Mouse (Mus musculus): Measurements from ENCODE around the gene Eif2b1. TPM values are rescaled to one million over a fixed set of nuclear protein-coding genes. Genes with fewer than 3 reads are reported as not detected.

Eif2b1 gene
- polyA plus RNA-seq, 1 experiment from 2014 or later = 61.2 TPM

DNA sequence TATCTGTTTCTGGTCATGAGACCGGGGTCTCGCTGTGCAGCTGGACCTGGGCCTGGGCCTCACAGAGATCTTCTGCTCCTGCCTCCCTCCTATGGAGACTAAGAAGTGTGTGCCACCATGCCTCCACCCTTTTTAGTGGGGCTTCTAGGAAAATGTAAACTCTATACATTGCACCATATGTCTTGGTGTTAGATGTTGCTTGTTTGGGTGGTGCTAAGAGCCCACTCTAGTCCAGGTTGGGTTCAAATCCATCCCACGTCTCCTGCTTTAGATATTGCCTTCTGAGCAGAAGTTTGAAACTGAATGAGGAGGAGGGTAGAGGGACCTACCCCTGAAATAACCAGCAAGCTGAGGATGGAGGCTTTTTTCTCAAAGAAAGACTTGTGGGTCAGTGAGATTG is 13.8 kb upstream of the Eif2b1 start:
- DNase-seq (ENCODE audit: low spot score) = no peak
- H3K36me3 ChIP-seq (ENCODE audit: control insufficient read depth, insufficient read depth, low read length) = peaks cover 16% of the 10 kb centered on the region
- H3K9me3 ChIP-seq (ENCODE audit: control insufficient read depth, low read length) = no peaks in the 10 kb centered on the region
- no peak overlapping the region for H3K9ac ChIP-seq (ENCODE audit: low read length)
- no peak overlapping the region for H3K4me3 ChIP-seq (ENCODE audit: low read depth, low read length)
- no peak overlapping the region for H3K4me2 ChIP-seq (replicated peaks; ENCODE audit: low read depth)
- WGBS = 94% methylated on average over 3 of the region's 3 CpGs
- H3K27me3 ChIP-seq (ENCODE audit: control insufficient read depth, insufficient read depth, low read length) = no peaks in the 10 kb centered on the region
- no peaks in the 10 kb centered on the region for H3K4me1 ChIP-seq (replicated peaks; ENCODE audit: control insufficient read depth, insufficient read depth)
- no peak overlapping the region for H3K27ac ChIP-seq (replicated peaks)
- ATAC-seq (ENCODE audit: low FRiP score, low TSS enrichment) = no peak
- no peak for TF ChIP-seq EP300 (optimal IDR thresholded peaks at IDR 0.05)
- TF ChIP-seq CTCF (IDR thresholded peaks at IDR 0.05; ENCODE audit: low read depth) = no peak

- WGBS = 85% methylated on average over 5 of the region's 5 CpGs
- Histone ChIP-seq H3K4me2 (replicated peaks; ENCODE audit: low read depth) (no peak overlapping the region), H3K9ac (ENCODE audit: low read length) (no peak overlapping the region), H3K27ac (replicated peaks) (no peak overlapping the region), H3K27me3 (ENCODE audit: control insufficient read depth, insufficient read depth, low read length) (no peaks in the 10 kb centered on the region), H3K4me1 (replicated peaks; ENCODE audit: control insufficient read depth, insufficient read depth) (peaks cover 7% of the 10 kb centered on the region; the same call in 1 of the 2 replicates), H3K36me3 (ENCODE audit: control insufficient read depth, insufficient read depth, low read length) (no peaks in the 10 kb centered on the region), H3K9me3 (ENCODE audit: control insufficient read depth, low read length) (no peaks in the 10 kb centered on the region), H3K4me3 (ENCODE audit: low read depth, low read length) (no peak overlapping the region)
- no peak for TF ChIP-seq EP300 (optimal IDR thresholded peaks at IDR 0.05)
- TF ChIP-seq CTCF (IDR thresholded peaks at IDR 0.05; ENCODE audit: low read depth) = no peak
- ATAC-seq (ENCODE audit: low FRiP score, low TSS enrichment) (no peak), DNase-seq (ENCODE audit: low spot score) (no peak)
Observed at GRCm38 (mm10) chr5:124582515-124582914, 3.6 kb upstream of the Eif2b1 start.

GRCm38 (mm10) chr5:124575467-124575866 is 3.5 kb downstream of the Eif2b1 start:
- peak; percentile 69 for DNase-seq (ENCODE audit: low spot score)

GRCm38 (mm10) chr5:124571068-124571467 is 7.9 kb downstream of the Eif2b1 start:
- ATAC-seq (ENCODE audit: low FRiP score, low TSS enrichment) = no peak
- peaks cover 43% of the 10 kb centered on the region for H3K36me3 ChIP-seq (ENCODE audit: control insufficient read depth, insufficient read depth, low read length)
- WGBS = 88% methylated on average over 12 of the region's 12 CpGs

More at GRCm38 (mm10) chr5:124575467-124575866, 3.5 kb downstream of the Eif2b1 start:
- H3K9ac ChIP-seq (ENCODE audit: low read length) = no peak overlapping the region
- H3K36me3 ChIP-seq (ENCODE audit: control insufficient read depth, insufficient read depth, low read length) = peaks cover 35% of the 10 kb centered on the region
- H3K27ac ChIP-seq (replicated peaks) = peak overlapping the region; percentile 30; the same call in 1 of the 2 replicates
- peaks cover 7% of the 10 kb centered on the region; the same call in 1 of the 2 replicates for H3K4me1 ChIP-seq (replicated peaks; ENCODE audit: control insufficient read depth, insufficient read depth)
- TF ChIP-seq EP300 (optimal IDR thresholded peaks at IDR 0.05) (no peak), CTCF (IDR thresholded peaks at IDR 0.05; ENCODE audit: low read depth) (no peak)
- ATAC-seq (ENCODE audit: low FRiP score, low TSS enrichment) = peak; percentile 63
- no peak overlapping the region for H3K4me2 ChIP-seq (replicated peaks; ENCODE audit: low read depth)
- 66% methylated on average over 7 of the region's 7 CpGs for WGBS
- no peaks in the 10 kb centered on the region for H3K9me3 ChIP-seq (ENCODE audit: control insufficient read depth, low read length)
- no peaks in the 10 kb centered on the region for H3K27me3 ChIP-seq (ENCODE audit: control insufficient read depth, insufficient read depth, low read length)
- H3K4me3 ChIP-seq (ENCODE audit: low read depth, low read length) = no peak overlapping the region

DNA sequence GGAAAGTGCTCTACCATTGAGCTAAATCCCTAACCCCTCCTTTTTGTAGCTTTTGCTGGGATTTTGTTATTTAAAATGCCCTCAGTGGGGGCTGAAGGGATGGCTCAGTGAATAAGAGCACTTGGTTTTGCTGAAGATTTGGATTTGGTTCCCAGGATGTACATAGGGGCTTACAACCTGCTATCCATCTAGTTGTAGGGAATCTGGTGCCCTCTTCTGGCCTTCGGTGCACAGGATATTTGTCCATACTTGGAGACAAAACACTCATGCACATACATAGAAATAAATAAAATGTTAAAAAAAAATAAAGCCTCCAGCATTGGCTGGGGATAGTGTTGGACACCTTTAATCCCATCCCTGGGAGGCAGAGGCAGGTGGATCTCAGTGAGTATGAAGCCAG is 23.8 kb downstream of the Eif2b1 start:
- 84% methylated on average over 1 of the region's 1 CpGs for WGBS
- Histone ChIP-seq H3K36me3 (ENCODE audit: control insufficient read depth, insufficient read depth, low read length) (0 out of 2 replicates have a peak, but pooled peaks cover 2% of the 10 kb centered on the region), H3K4me1 (replicated peaks; ENCODE audit: control insufficient read depth, insufficient read depth) (no peaks in the 10 kb centered on the region), H3K4me3 (ENCODE audit: low read depth, low read length) (no peak overlapping the region), H3K9me3 (ENCODE audit: control insufficient read depth, low read length) (no peaks in the 10 kb centered on the region), H3K27me3 (ENCODE audit: control insufficient read depth, insufficient read depth, low read length) (no peaks in the 10 kb centered on the region), H3K4me2 (replicated peaks; ENCODE audit: low read depth) (no peak overlapping the region), H3K27ac (replicated peaks) (no peak overlapping the region), H3K9ac (ENCODE audit: low read length) (no peak overlapping the region)
- ATAC-seq (ENCODE audit: low FRiP score, low TSS enrichment) (no peak), DNase-seq (ENCODE audit: low spot score) (no peak)
- TF ChIP-seq CTCF (IDR thresholded peaks at IDR 0.05; ENCODE audit: low read depth) (peak; percentile 66), EP300 (optimal IDR thresholded peaks at IDR 0.05) (no peak)

More at GRCm38 (mm10) chr5:124571068-124571467, 7.9 kb downstream of the Eif2b1 start:
- DNase-seq (ENCODE audit: low spot score) = no peak
- H3K27ac ChIP-seq (replicated peaks) = no peak overlapping the region
- H3K4me2 ChIP-seq (replicated peaks; ENCODE audit: low read depth) = no peak overlapping the region
- no peak overlapping the region for H3K9ac ChIP-seq (ENCODE audit: low read length)
- H3K27me3 ChIP-seq (ENCODE audit: control insufficient read depth, insufficient read depth, low read length) = no peaks in the 10 kb centered on the region
- H3K4me3 ChIP-seq (ENCODE audit: low read depth, low read length) = no peak overlapping the region
- TF ChIP-seq CTCF (IDR thresholded peaks at IDR 0.05; ENCODE audit: low read depth) (no peak), EP300 (optimal IDR thresholded peaks at IDR 0.05) (no peak)
- H3K4me1 ChIP-seq (replicated peaks; ENCODE audit: control insufficient read depth, insufficient read depth) = no peaks in the 10 kb centered on the region
- H3K9me3 ChIP-seq (ENCODE audit: control insufficient read depth, low read length) = no peaks in the 10 kb centered on the region

- TF ChIP-seq EP300 (optimal IDR thresholded peaks at IDR 0.05) = no peak
- TF ChIP-seq CTCF (IDR thresholded peaks at IDR 0.05; ENCODE audit: low read depth) = no peak
- 0 out of 2 replicates have a peak, but pooled peaks cover 3% of the 10 kb centered on the region for H3K36me3 ChIP-seq (ENCODE audit: control insufficient read depth, insufficient read depth, low read length)
- H3K9ac ChIP-seq (ENCODE audit: low read length) = no peak overlapping the region
- H3K9me3 ChIP-seq (ENCODE audit: control insufficient read depth, low read length) = no peaks in the 10 kb centered on the region
- no peaks in the 10 kb centered on the region for H3K27me3 ChIP-seq (ENCODE audit: control insufficient read depth, insufficient read depth, low read length)
- H3K4me3 ChIP-seq (ENCODE audit: low read depth, low read length) = peak overlapping the region; percentile 93; the same call in 1 of the 2 replicates
- H3K27ac ChIP-seq (replicated peaks) = no peak overlapping the region
- ATAC-seq (ENCODE audit: low FRiP score, low TSS enrichment) (no peak), DNase-seq (ENCODE audit: low spot score) (no peak)
- peak overlapping the region; percentile 88 for H3K4me2 ChIP-seq (replicated peaks; ENCODE audit: low read depth)
- H3K4me1 ChIP-seq (replicated peaks; ENCODE audit: control insufficient read depth, insufficient read depth) = no peaks in the 10 kb centered on the region
- WGBS = 73% methylated on average over 6 of the region's 6 CpGs
Observed at GRCm38 (mm10) chr5:124553607-124554006, 25.3 kb downstream of the Eif2b1 start.

Data from stomach, postnatal 0 days (tissue).